Mouse (Mus musculus) lung, postnatal 0 days (tissue): ENCODE results near the gene Atat1. TPM values are rescaled to one million over a fixed set of nuclear protein-coding genes. Genes with fewer than 3 reads are reported as not detected.

Experiments used
- ATAC-seq: fragments of 200-750 bp; cut with Nextera tagmentation; 2 replicates; pipeline ENCODE4 v1.8.0; 2017; ENCODE audit warnings: moderate library complexity
- DNase-seq: peaks from one replicate; pipeline ENCODE4 v3.0.0-alpha.2; 2016; ENCODE audit warnings: low spot score
- H3K27ac ChIP-seq: fragments of 300-500 bp; sonication (generic); 2 replicates; pipeline ENCODE4 v1.5.1; 2014; ENCODE audit warnings: antibody characterized with exemption, mild to moderate bottlenecking, low read length, mixed read lengths
- H3K27me3 ChIP-seq: fragments of 300-500 bp; sonication (generic); replicated peaks from 2 replicates; pipeline ENCODE4 v1.6.1; 2014; ENCODE audit warnings: low read length, mixed read lengths; ENCODE audit not compliant: insufficient read depth
- H3K36me3 ChIP-seq: fragments of 300-500 bp; sonication (generic); 2 replicates; pipeline ENCODE4 v1.6.1; 2014; ENCODE audit warnings: low read length, mixed read lengths; ENCODE audit not compliant: insufficient read depth
- H3K4me1 ChIP-seq: fragments of 300-500 bp; sonication (generic); 2 replicates; pipeline ENCODE4 v1.6.1; 2014; ENCODE audit warnings: antibody characterized with exemption, low read depth, low read length, mixed read lengths; ENCODE audit not compliant: insufficient read depth
- H3K4me2 ChIP-seq: fragments of 300-500 bp; sonication (generic); replicated peaks from 2 replicates; pipeline ENCODE4 v1.6.1; 2014; ENCODE audit warnings: low read depth, mild to moderate bottlenecking, low read length, moderate library complexity, mixed read lengths
- H3K4me3 ChIP-seq: fragments of 300-500 bp; sonication (generic); 2 replicates; pipeline ENCODE4 v1.5.1; 2014; ENCODE audit warnings: low read depth, low read length
- H3K9ac ChIP-seq: fragments of 300-500 bp; sonication (generic); replicated peaks from 2 replicates; pipeline ENCODE4 v1.6.1; 2014; ENCODE audit warnings: low read depth, mild to moderate bottlenecking
- H3K9me3 ChIP-seq: fragments of 300-500 bp; sonication (generic); 2 replicates; pipeline ENCODE4 v1.6.1; 2016; ENCODE audit warnings: low read length, mixed read lengths
- CTCF ChIP-seq: IDR thresholded peaks from 2 replicates; pipeline ENCODE4 v1.5.1; 2016; ENCODE audit warnings: antibody characterized with exemption, mild to moderate bottlenecking
- EP300 ChIP-seq: IDR thresholded peaks from 2 replicates; pipeline ENCODE4 v1.6.1; 2016; ENCODE audit warnings: antibody characterized with exemption, mild to moderate bottlenecking, control low read depth
- WGBS: fragments of 180-500 bp; shearing (Covaris S2); extraction: QIAGEN DNeasy Blood & Tissue Kit; methylation state at CpG from one replicate; pipeline ENCODE4 v1.1.7; 2014; 5-methylcytosine and 5-hydroxymethylcytosine counted together
- polyA plus RNA-seq: library from polyadenylated mRNA; unstranded; fragments of >200 nt; fragmentation: Nextera tagmentation; extraction: Ambion mirVana; gene quantifications from 2 replicates; pipeline ENCODE4 v1.2.1, GENCODE M21; 2015

The Atat1 gene
- polyA plus RNA-seq, 1 experiment from 2014 or later: 19.3 TPM

DNA sequence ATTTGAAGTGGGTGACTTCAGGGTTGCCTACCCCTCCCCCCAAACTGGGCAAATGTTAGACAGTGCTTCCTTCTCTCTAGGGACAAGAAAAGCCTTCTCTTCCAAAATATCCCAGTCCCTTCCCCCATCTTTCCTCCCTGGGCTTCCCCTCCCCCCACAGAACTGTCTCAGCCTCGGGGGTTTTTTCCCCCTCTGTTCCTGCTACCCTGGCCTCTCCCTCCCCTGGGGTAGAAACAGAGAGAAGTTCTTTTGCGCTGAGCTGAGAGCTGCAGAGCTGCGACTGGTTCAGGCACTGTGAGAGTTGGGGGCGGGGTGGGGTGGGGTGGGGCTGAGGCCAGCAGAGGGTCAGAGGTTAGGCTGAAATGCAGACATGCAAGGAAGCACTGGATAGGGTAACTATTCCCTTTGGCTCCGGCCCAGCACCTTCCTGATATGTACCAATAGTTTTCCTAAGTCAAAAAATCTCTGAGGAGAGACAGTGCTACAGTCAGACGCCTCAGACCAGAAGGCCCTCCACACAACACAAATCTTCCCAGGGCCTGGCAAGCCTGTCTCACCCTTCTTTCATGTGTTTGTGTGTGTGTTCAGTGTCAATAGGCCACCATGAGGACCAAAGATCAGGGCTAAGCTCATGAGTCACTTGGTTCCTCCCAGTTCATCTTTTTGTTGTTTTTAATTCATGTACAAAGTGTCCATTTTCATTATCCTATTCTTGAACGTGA is 40.4 kb downstream of the Atat1 start:
- no peaks in the 10 kb centered on the region for H3K27me3 ChIP-seq
- under 1% methylated on average over 7 of the region's 7 CpGs for WGBS
- peak; percentile 76 for DNase-seq
- ATAC-seq: peak; percentile 21
- no peaks in the 10 kb centered on the region for H3K36me3 ChIP-seq
- H3K9ac ChIP-seq: peak overlapping the region; percentile 68
- peak overlapping the region; percentile 51 for H3K4me3 ChIP-seq
- H3K4me2 ChIP-seq: peak overlapping the region; percentile 88
- H3K4me1 ChIP-seq: peaks cover 5% of the 10 kb centered on the region
- peak; percentile 9; the same call in 1 of the 2 replicates for TF ChIP-seq EP300
- TF ChIP-seq CTCF: no peak
- no peaks in the 10 kb centered on the region for H3K9me3 ChIP-seq
- peak overlapping the region; percentile 90 for H3K27ac ChIP-seq

DNA sequence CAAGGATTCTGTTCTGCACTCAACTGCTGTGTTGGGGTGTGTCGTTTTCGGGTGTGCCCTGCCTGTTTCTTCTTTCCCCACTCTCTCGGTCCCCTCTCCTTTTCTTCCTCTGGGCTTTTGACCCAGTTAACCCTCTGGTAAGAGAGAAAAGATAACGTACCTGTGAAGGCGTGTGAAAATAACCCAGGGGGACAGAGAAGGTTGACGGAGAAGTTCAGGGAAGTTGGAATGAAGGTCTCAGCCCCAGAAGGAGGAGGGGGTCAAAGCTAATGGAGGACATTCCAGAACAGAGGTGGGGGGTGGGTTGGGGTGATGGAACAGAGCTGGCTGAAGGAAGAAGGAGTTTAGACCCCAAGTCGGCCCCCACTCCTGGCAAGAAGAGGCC is 40.9 kb downstream of the Atat1 start:
- no peak for TF ChIP-seq EP300
- TF ChIP-seq CTCF: no peak
- H3K27me3 ChIP-seq: no peaks in the 10 kb centered on the region
- H3K36me3 ChIP-seq: no peaks in the 10 kb centered on the region
- H3K27ac ChIP-seq: peak overlapping the region; percentile 90
- H3K4me1 ChIP-seq: peaks cover 5% of the 10 kb centered on the region
- H3K4me3 ChIP-seq: peak overlapping the region; percentile 51
- 6% methylated on average over 7 of the region's 7 CpGs for WGBS
- peak overlapping the region; percentile 68 for H3K9ac ChIP-seq
- H3K9me3 ChIP-seq: no peaks in the 10 kb centered on the region
- H3K4me2 ChIP-seq: peak overlapping the region; percentile 88
- no peak for DNase-seq
- ATAC-seq: no peak

DNA sequence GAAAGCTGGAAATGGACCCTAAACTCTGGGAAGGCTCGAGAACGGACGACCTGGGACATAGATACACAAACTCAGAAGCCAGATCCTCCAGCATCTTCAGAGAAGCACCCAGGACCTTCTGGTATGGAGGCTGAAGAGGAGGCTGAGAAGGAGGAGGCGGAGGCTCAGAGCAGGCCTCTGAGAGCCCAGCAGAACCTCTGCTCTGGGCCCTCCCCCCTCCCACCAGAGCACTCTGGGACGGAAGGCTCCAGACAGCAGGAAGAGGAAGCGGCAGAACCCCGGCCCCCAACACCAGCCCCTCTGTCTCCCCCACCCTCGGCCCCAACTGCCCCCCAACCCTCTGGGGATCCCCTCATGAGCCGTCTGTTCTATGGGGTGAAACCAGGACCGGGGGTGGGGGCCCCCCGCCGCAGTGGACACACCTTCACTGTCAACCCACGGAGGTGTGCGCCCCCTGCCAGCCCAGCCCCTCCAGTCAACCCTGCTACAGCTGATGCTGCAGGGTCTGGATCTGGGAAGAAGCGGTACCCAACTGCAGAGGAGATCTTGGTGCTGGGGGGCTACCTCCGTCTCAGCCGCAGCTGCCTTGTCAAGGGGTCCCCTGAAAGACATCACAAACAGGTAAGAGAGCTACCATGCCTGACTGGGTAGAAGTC is 41.6 kb downstream of the Atat1 start:
- Histone ChIP-seq H3K27me3 (no peaks in the 10 kb centered on the region), H3K4me3 (peak overlapping the region; percentile 51), H3K9me3 (no peaks in the 10 kb centered on the region), H3K27ac (peak overlapping the region; percentile 90), H3K4me2 (peak overlapping the region; percentile 88), H3K4me1 (peaks cover 2% of the 10 kb centered on the region; the same call in 1 of the 2 replicates), H3K9ac (peak overlapping the region; percentile 68), H3K36me3 (no peaks in the 10 kb centered on the region)
- ATAC-seq (no peak), DNase-seq (peak; percentile 46)
- WGBS: 21% methylated on average over 16 of the region's 17 CpGs
- TF ChIP-seq CTCF (no peak; the same call in 1 of the 2 replicates), EP300 (no peak)

DNA sequence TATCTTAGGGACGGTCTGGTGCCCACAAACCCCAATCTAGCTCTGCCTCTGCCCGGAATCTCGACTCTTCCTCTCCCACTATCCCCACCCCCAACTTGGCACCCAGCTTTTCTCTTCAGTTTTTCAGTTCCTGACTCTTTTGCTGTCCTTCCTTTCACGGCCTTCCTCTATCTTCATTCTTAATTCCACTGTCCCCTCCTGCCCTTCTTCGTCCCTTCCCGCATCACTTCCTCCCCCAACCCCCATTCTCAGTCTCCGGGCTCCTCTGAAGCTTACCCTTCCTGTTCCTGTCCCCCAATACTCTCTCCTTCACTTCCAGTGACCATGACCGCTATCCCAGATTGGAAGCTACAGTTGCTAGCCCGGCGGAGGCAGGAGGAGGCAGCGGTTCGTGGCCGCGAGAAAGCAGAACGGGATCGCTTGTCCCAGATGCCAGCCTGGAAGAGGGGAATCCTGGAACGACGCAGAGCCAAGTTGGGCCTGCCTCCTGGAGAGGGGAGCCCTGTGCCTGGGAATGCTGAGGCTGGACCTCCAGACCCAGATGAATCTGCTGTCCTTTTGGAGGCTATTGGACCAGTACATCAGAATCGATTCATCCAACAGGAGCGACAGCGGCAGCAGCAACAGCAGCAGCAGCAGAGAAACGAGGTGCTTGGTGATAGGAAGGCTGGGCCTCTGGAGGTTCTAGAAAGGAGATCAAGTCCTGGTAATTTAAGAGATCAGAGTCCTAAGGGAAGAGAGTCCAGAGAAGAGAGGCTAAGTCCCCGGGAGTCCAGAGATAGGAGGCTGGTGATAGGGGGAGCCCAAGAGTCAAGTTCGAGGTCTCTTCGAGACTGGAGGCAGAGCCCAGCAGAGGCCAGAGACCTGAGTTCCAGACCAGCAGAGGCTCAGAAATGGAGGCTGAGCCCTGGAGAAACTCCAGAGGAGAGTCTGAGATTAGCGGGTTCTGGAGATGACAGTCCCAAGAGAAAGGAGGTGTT is 42.7 kb downstream of the Atat1 start:
- H3K4me1 ChIP-seq: peaks cover 2% of the 10 kb centered on the region; the same call in 1 of the 2 replicates
- DNase-seq (peak; percentile 41), ATAC-seq (no peak)

GRCm38 (mm10) chr17:35866281-35866831 is 43.5 kb downstream of the Atat1 start:
- peak; percentile 27; the same call in 1 of the 2 replicates for TF ChIP-seq EP300
- TF ChIP-seq CTCF: no peak
- DNase-seq: peak; percentile 68
- peak; percentile 18 for ATAC-seq

More for the DNA sequence above, 42.7 kb downstream of the Atat1 start:
- Histone ChIP-seq H3K36me3 (no peaks in the 10 kb centered on the region), H3K27me3 (no peaks in the 10 kb centered on the region), H3K9me3 (no peaks in the 10 kb centered on the region), H3K4me3 (peak overlapping the region; percentile 51), H3K27ac (peak overlapping the region; percentile 90), H3K4me2 (peak overlapping the region; percentile 88), H3K9ac (peak overlapping the region; percentile 68)
- TF ChIP-seq CTCF: peak; percentile 50
- TF ChIP-seq EP300: no peak
- WGBS: 7% methylated on average over 26 of the region's 26 CpGs

More at GRCm38 (mm10) chr17:35866281-35866831, 43.5 kb downstream of the Atat1 start:
- Histone ChIP-seq H3K9me3 (no peaks in the 10 kb centered on the region), H3K36me3 (no peaks in the 10 kb centered on the region), H3K4me2 (peak overlapping the region; percentile 88), H3K4me3 (peak overlapping the region; percentile 51), H3K9ac (peak overlapping the region; percentile 68), H3K27me3 (no peaks in the 10 kb centered on the region), H3K4me1 (peaks cover 2% of the 10 kb centered on the region; the same call in 1 of the 2 replicates), H3K27ac (peak overlapping the region; percentile 90)
- WGBS: under 1% methylated on average over 20 of the region's 38 CpGs
